Mouse (Mus musculus) forebrain, embryonic 16.5 days (tissue): ENCODE data around the gene Zfr2. TPM values are rescaled to one million over a fixed set of nuclear protein-coding genes. Genes with fewer than 3 reads are reported as not detected.

ENCODE experiments used
- ATAC-seq: fragments of 200-750 bp; cut with Nextera tagmentation; 2 replicates; pipeline ENCODE4 v1.8.0; 2017; ENCODE audit warnings: mild to moderate bottlenecking, moderate library complexity
- H3K27ac ChIP-seq: fragments of 300-500 bp; sonication (generic); 2 replicates; pipeline ENCODE4 v1.5.1; 2014; ENCODE audit warnings: low read length, control low read depth
- H3K27me3 ChIP-seq: fragments of 300-500 bp; sonication (generic); replicated peaks from 2 replicates; pipeline ENCODE4 v1.6.1; 2014; ENCODE audit warnings: low read length; ENCODE audit not compliant: control insufficient read depth, insufficient read depth
- H3K36me3 ChIP-seq: fragments of 300-500 bp; sonication (generic); 2 replicates; pipeline ENCODE4 v1.6.1; 2014; ENCODE audit not compliant: control insufficient read depth, insufficient read depth
- H3K4me1 ChIP-seq: fragments of 300-500 bp; sonication (generic); replicated peaks from 2 replicates; pipeline ENCODE4 v1.6.1; 2014; ENCODE audit warnings: low read length; ENCODE audit not compliant: control insufficient read depth, insufficient read depth
- H3K4me2 ChIP-seq: fragments of 300-500 bp; sonication (generic); 2 replicates; pipeline ENCODE4 v1.6.1; 2014; ENCODE audit warnings: mild to moderate bottlenecking, low read length, control low read depth
- H3K4me3 ChIP-seq: fragments of 300-500 bp; sonication (generic); replicated peaks from 2 replicates; pipeline ENCODE4 v1.5.1; 2014; ENCODE audit warnings: mild to moderate bottlenecking, low read length, control low read depth
- H3K9ac ChIP-seq: fragments of 300-500 bp; sonication (generic); replicated peaks from 2 replicates; pipeline ENCODE4 v1.6.1; 2014; ENCODE audit warnings: low read depth, low read length, control low read depth
- H3K9me3 ChIP-seq: fragments of 300-500 bp; sonication (generic); 2 replicates; pipeline ENCODE4 v1.6.1; 2016; ENCODE audit warnings: low read length; ENCODE audit not compliant: control insufficient read depth
- WGBS: fragments of 180-500 bp; shearing (Covaris S2); extraction: QIAGEN DNeasy Blood & Tissue Kit; methylation state at CpG from one replicate; pipeline ENCODE4 v1.1.7; 2014; 5-methylcytosine and 5-hydroxymethylcytosine counted together
- polyA plus RNA-seq: library from polyadenylated mRNA; unstranded; fragments of >200 nt; fragmentation: Nextera tagmentation; extraction: Ambion mirVana; gene quantifications from 2 replicates; pipeline ENCODE4 v1.2.1, GENCODE M21; 2015

The Zfr2 gene
- polyA plus RNA-seq, 1 experiment from 2014 or later, result 24.0 TPM

- ATAC-seq, result peak; percentile 71
- peak within 1 kb of the TSS; percentile 47 for H3K9ac ChIP-seq
- H3K9me3 ChIP-seq, result no peaks in the 10 kb centered on the region
- peaks cover 20% of the 10 kb centered on the region for H3K4me1 ChIP-seq
- peak within 1 kb of the TSS; percentile 68 for H3K4me2 ChIP-seq
- H3K4me3 ChIP-seq, result peak within 1 kb of the TSS; percentile 43
- H3K36me3 ChIP-seq, result no peaks in the 10 kb centered on the region
- H3K27ac ChIP-seq, result no peak within 1 kb of the TSS
- peaks cover 33% of the 10 kb centered on the region for H3K27me3 ChIP-seq
- 6% methylated on average over 43 of the region's 44 CpGs for WGBS
Observed at GRCm38 (mm10) chr10:81252424-81253419, 19.8 kb downstream of the Zfr2 start, which contains the start of gene Matk. TSS of gene Matk (plus strand) at chr10:81252935.

GRCm38 (mm10) chr10:81254886-81255285, 21.9 kb downstream of the Zfr2 start:
- no peak overlapping the region for H3K9ac ChIP-seq
- no peak overlapping the region for H3K4me2 ChIP-seq
- H3K4me1 ChIP-seq, result peaks cover 28% of the 10 kb centered on the region
- ATAC-seq, result no peak
- H3K27me3 ChIP-seq, result peaks cover 43% of the 10 kb centered on the region
- H3K36me3 ChIP-seq, result no peaks in the 10 kb centered on the region
- 53% methylated on average over 1 of the region's 1 CpGs for WGBS
- H3K4me3 ChIP-seq, result no peak overlapping the region
- no peaks in the 10 kb centered on the region for H3K9me3 ChIP-seq
- no peak overlapping the region for H3K27ac ChIP-seq

GRCm38 (mm10) chr10:81257158-81258039, 24.4 kb downstream of the Zfr2 start:
- H3K27me3 ChIP-seq, result peaks cover 29% of the 10 kb centered on the region
- H3K4me2 ChIP-seq, result peak overlapping the region; percentile 90
- peaks cover 25% of the 10 kb centered on the region for H3K4me1 ChIP-seq
- H3K9me3 ChIP-seq, result no peaks in the 10 kb centered on the region
- no peak overlapping the region for H3K27ac ChIP-seq
- H3K9ac ChIP-seq, result peak overlapping the region; percentile 70
- peak overlapping the region; percentile 65 for H3K4me3 ChIP-seq
- H3K36me3 ChIP-seq, result 0 out of 2 replicates have a peak, but pooled peaks cover 2% of the 10 kb centered on the region
- WGBS, result 2% methylated on average over 62 of the region's 62 CpGs
- 0 out of 2 replicates have a peak, but pooled peaks have one; percentile 10 for ATAC-seq

GRCm38 (mm10) chr10:81259225-81259884, 26.4 kb downstream of the Zfr2 start:
- Histone ChIP-seq H3K27me3 (peaks cover 20% of the 10 kb centered on the region), H3K4me1 (peaks cover 17% of the 10 kb centered on the region), H3K27ac (no peak overlapping the region), H3K9me3 (no peaks in the 10 kb centered on the region), H3K4me3 (no peak overlapping the region), H3K36me3 (0 out of 2 replicates have a peak, but pooled peaks cover 5% of the 10 kb centered on the region), H3K9ac (no peak overlapping the region), H3K4me2 (no peak overlapping the region)
- 40% methylated on average over 21 of the region's 21 CpGs for WGBS
- no peak for ATAC-seq

GRCm38 (mm10) chr10:81261025-81261424, 28.1 kb downstream of the Zfr2 start:
- H3K9ac ChIP-seq, result no peak overlapping the region
- no peak overlapping the region for H3K4me3 ChIP-seq
- 0 out of 2 replicates have a peak, but pooled peaks cover 5% of the 10 kb centered on the region for H3K36me3 ChIP-seq
- WGBS, result 89% methylated on average over 4 of the region's 4 CpGs
- peaks cover 24% of the 10 kb centered on the region for H3K4me1 ChIP-seq
- H3K27ac ChIP-seq, result no peak overlapping the region
- H3K27me3 ChIP-seq, result peaks cover 18% of the 10 kb centered on the region
- no peak overlapping the region for H3K4me2 ChIP-seq
- H3K9me3 ChIP-seq, result no peaks in the 10 kb centered on the region
- ATAC-seq, result no peak

- Histone ChIP-seq H3K27ac (no peak overlapping the region), H3K36me3 (0 out of 2 replicates have a peak, but pooled peaks cover 5% of the 10 kb centered on the region), H3K27me3 (no peaks in the 10 kb centered on the region), H3K9ac (0 out of 2 replicates have a peak overlapping the region, but pooled peaks have one; percentile 9), H3K4me3 (no peak overlapping the region; the same call in 1 of the 2 replicates), H3K4me2 (peak overlapping the region; percentile 46; the same call in 1 of the 2 replicates), H3K4me1 (peaks cover 25% of the 10 kb centered on the region), H3K9me3 (no peaks in the 10 kb centered on the region)
- no peak for ATAC-seq
- 96% methylated on average over 8 of the region's 8 CpGs for WGBS
Observed at GRCm38 (mm10) chr10:81265540-81265939, 32.6 kb downstream of the Zfr2 start.

GRCm38 (mm10) chr10:81266211-81267105, 33.5 kb downstream of the Zfr2 start, which contains the start of the genes Mrpl54 and Apba3:
TSS of gene Mrpl54 (minus strand) at chr10:81266934.
TSS of gene Apba3 (plus strand) at chr10:81266960.
- H3K27me3 ChIP-seq, result no peaks in the 10 kb centered on the region
- WGBS, result under 1% methylated on average over 48 of the region's 48 CpGs
- H3K36me3 ChIP-seq, result 0 out of 2 replicates have a peak, but pooled peaks cover 5% of the 10 kb centered on the region
- H3K9ac ChIP-seq, result peak within 1 kb of the TSS; percentile 75
- peak within 1 kb of the TSS; percentile 80 for H3K27ac ChIP-seq
- peak within 1 kb of the TSS; percentile 59 for H3K4me2 ChIP-seq
- H3K9me3 ChIP-seq, result no peaks in the 10 kb centered on the region
- ATAC-seq, result peak; percentile 95
- H3K4me1 ChIP-seq, result peaks cover 25% of the 10 kb centered on the region
- peak within 1 kb of the TSS; percentile 66 for H3K4me3 ChIP-seq

- Histone ChIP-seq H3K36me3 (peaks cover 7% of the 10 kb centered on the region), H3K27me3 (no peaks in the 10 kb centered on the region), H3K4me1 (peaks cover 25% of the 10 kb centered on the region), H3K4me3 (peak overlapping the region; percentile 60), H3K27ac (no peak overlapping the region), H3K4me2 (peak overlapping the region; percentile 59), H3K9ac (peak overlapping the region; percentile 68), H3K9me3 (no peaks in the 10 kb centered on the region)
- 3% methylated on average over 23 of the region's 23 CpGs for WGBS
- ATAC-seq, result peak; percentile 63
Observed at GRCm38 (mm10) chr10:81268056-81268455, 35.1 kb downstream of the Zfr2 start.
